Mouse (Mus musculus) limb, embryonic 13.5 days (tissue): ENCODE data around the gene Ubtd1. TPM values are rescaled to one million over a fixed set of nuclear protein-coding genes. Genes with fewer than 3 reads are reported as not detected.

Experiments used
- ATAC-seq: fragments of 200-750 bp; cut with Nextera tagmentation; 2 replicates; pipeline ENCODE4 v1.8.0; 2017; ENCODE audit warnings: low read depth, moderate number of reproducible peaks, moderate TSS enrichment; ENCODE audit not compliant: low FRiP score
- H3K27ac ChIP-seq: fragments of 300-500 bp; sonication (generic); 2 replicates; pipeline ENCODE4 v1.5.1; 2015; ENCODE audit warnings: inconsistent platforms, mild to moderate bottlenecking, moderate library complexity
- H3K27me3 ChIP-seq: fragments of 300-500 bp; sonication (generic); 2 replicates; pipeline ENCODE4 v1.6.1; 2015; ENCODE audit warnings: mild to moderate bottlenecking, inconsistent platforms
- H3K36me3 ChIP-seq: fragments of 300-500 bp; sonication (generic); 2 replicates; pipeline ENCODE4 v1.6.1; 2015; ENCODE audit warnings: inconsistent platforms, mild to moderate bottlenecking, moderate library complexity
- H3K4me1 ChIP-seq: fragments of 300-500 bp; sonication (generic); 2 replicates; pipeline ENCODE4 v1.6.1; 2015; ENCODE audit warnings: inconsistent platforms
- H3K4me2 ChIP-seq: fragments of 300-500 bp; sonication (generic); replicated peaks from 2 replicates; pipeline ENCODE4 v1.6.1; 2015; ENCODE audit warnings: inconsistent platforms, mild to moderate bottlenecking, moderate library complexity
- H3K4me3 ChIP-seq: fragments of 300-500 bp; sonication (generic); 2 replicates; pipeline ENCODE4 v1.5.1; 2015; ENCODE audit warnings: moderate library complexity, mild to moderate bottlenecking, inconsistent platforms
- H3K9ac ChIP-seq: fragments of 300-500 bp; sonication (generic); 2 replicates; pipeline ENCODE4 v1.6.1; 2015; ENCODE audit warnings: mild to moderate bottlenecking, inconsistent platforms
- H3K9me3 ChIP-seq: fragments of 300-500 bp; sonication (generic); 2 replicates; pipeline ENCODE4 v1.6.1; 2016; ENCODE audit warnings: inconsistent platforms
- WGBS: fragments of 180-500 bp; shearing (Covaris S2); methylation state at CpG from one replicate; pipeline ENCODE4 v1.1.7; 2015; 5-methylcytosine and 5-hydroxymethylcytosine counted together
- polyA plus RNA-seq: library from polyadenylated mRNA; unstranded; fragments of >200 nt; fragmentation: Nextera tagmentation; extraction: Ambion mirVana; gene quantifications from 2 replicates; pipeline ENCODE4 v1.2.1, GENCODE M21; 2015

The Ubtd1 gene
- polyA plus RNA-seq, 1 experiment from 2014 or later, result 23.8 TPM

DNA sequence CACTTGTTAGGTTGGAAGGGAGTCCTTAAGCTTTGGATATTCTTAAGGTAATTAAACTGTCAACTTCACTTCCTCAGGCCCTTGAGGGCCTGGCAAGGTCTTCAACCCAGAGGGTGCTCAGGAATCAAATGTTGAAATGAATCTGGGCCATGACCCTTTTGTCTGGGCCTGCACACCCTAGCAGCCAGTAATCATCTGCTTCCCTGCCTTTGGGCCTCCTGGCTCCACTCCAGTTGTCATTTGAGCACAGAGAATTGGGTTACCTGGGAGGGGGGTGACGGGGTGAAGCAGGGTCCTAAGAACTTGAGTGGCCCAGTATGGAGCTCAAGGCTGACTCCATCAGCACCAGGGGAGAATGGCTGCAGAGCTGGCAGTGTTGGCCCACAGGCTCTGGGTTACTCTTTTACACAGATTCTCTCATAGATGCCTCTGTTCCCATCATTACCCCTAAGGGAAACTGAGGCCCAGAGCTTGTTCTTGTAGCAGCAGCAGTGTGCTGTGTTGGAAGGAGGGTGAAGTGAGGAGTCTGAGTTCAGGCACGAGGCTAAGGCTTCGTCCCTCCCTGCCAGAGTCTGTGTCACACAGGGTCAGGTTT, 32.8 kb downstream of the Ubtd1 start:
- Histone ChIP-seq H3K4me3 (no peak overlapping the region), H3K36me3 (peaks cover 7% of the 10 kb centered on the region; the same call in 1 of the 2 replicates), H3K27ac (no peak overlapping the region), H3K9me3 (no peaks in the 10 kb centered on the region), H3K4me2 (no peak overlapping the region), H3K4me1 (peaks cover 52% of the 10 kb centered on the region), H3K9ac (no peak overlapping the region), H3K27me3 (no peaks in the 10 kb centered on the region)
- 80% methylated on average over 3 of the region's 3 CpGs for WGBS
- ATAC-seq, result no peak

DNA sequence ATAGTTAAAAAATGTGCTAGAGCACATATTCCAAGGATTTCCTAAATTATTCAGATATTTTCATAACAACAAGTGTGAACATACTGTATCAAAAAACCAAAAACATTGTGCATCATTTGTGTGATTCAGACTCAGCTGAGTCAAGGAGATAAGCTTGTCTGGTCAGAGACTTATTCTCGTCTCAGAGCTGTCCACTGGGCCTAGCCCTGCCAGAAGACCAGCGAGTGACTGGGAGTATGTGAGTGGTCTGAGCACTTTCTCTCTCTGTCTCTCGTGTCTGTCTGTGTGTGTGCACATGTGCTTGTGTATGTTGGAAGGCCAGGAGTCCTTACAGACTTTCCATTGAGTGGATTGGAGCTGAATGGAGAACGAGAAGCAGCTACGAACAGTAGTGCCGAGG, 33.4 kb downstream of the Ubtd1 start:
- WGBS, result 84% methylated on average over 6 of the region's 6 CpGs
- ATAC-seq, result no peak
- H3K4me2 ChIP-seq, result no peak overlapping the region
- H3K9ac ChIP-seq, result no peak overlapping the region
- no peak overlapping the region for H3K4me3 ChIP-seq
- no peaks in the 10 kb centered on the region for H3K9me3 ChIP-seq
- H3K27me3 ChIP-seq, result no peaks in the 10 kb centered on the region
- H3K36me3 ChIP-seq, result peaks cover 7% of the 10 kb centered on the region; the same call in 1 of the 2 replicates
- peaks cover 46% of the 10 kb centered on the region for H3K4me1 ChIP-seq
- no peak overlapping the region for H3K27ac ChIP-seq

GRCm38 (mm10) chr19:42016251-42016650, 34.7 kb downstream of the Ubtd1 start:
- WGBS, result 65% methylated on average over 4 of the region's 4 CpGs

GRCm38 (mm10) chr19:42016840-42017239, 35.3 kb downstream of the Ubtd1 start:
- Histone ChIP-seq H3K27me3 (no peaks in the 10 kb centered on the region), H3K36me3 (peaks cover 3% of the 10 kb centered on the region; the same call in 1 of the 2 replicates), H3K27ac (peak overlapping the region; percentile 88), H3K9me3 (no peaks in the 10 kb centered on the region), H3K4me2 (no peak overlapping the region), H3K4me3 (no peak overlapping the region), H3K4me1 (peaks cover 51% of the 10 kb centered on the region), H3K9ac (peak overlapping the region; percentile 39)
- WGBS, result 49% methylated on average over 5 of the region's 5 CpGs
- 0 out of 2 replicates have a peak, but pooled peaks have one; percentile 18 for ATAC-seq

More at GRCm38 (mm10) chr19:42016251-42016650, 34.7 kb downstream of the Ubtd1 start:
- Histone ChIP-seq H3K4me3 (no peak overlapping the region), H3K4me2 (no peak overlapping the region), H3K9me3 (no peaks in the 10 kb centered on the region), H3K4me1 (peaks cover 47% of the 10 kb centered on the region), H3K27ac (peak overlapping the region; percentile 75), H3K36me3 (peaks cover 7% of the 10 kb centered on the region; the same call in 1 of the 2 replicates), H3K9ac (peak overlapping the region; percentile 39; the same call in 1 of the 2 replicates), H3K27me3 (no peaks in the 10 kb centered on the region)
- no peak for ATAC-seq

DNA sequence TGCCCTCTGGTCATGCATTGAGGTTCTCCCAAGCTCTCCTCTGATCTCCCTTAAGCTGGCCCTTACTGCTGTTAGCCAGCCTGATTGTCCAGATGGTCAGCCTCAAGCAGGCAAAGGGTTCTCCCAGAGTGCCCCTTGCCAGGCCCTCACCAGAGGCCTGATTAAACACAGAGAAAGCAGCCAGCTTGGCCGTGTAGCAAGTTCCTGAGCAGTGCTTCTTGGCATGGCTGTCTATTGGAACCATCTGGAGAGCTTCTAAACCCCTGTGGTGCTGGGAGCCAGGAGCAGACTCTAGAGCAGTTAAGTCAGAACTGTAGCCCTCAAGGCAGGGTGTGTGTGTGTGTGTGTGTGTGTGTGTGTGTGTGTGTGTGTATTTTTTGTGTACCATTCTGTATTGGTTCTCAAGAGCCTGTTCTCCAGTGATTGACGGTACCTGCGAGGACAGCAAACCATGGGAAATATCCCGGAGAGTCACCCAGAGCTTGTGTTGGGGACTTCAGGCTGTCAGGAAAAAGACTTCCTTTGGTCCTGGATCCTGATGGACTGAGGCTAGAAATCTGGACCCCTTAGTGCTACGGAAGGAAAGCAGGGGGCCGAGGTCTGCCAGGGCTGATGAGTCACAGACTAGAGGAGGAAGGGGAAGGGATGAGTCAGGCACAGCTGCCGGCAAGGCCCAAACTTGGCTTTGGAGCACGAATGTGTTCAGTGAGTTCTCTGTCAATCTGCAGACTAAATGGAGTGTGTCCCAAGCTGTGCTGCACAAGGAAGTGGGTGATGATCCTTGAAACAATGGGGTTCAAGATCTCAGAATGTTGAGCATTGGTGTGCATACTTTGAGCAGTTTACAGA, 36.1 kb downstream of the Ubtd1 start:
- peak overlapping the region; percentile 88 for H3K27ac ChIP-seq
- peak overlapping the region; percentile 39 for H3K9ac ChIP-seq
- peaks cover 58% of the 10 kb centered on the region for H3K4me1 ChIP-seq
- WGBS, result 69% methylated on average over 8 of the region's 8 CpGs
- H3K4me2 ChIP-seq, result no peak overlapping the region
- no peaks in the 10 kb centered on the region for H3K27me3 ChIP-seq
- 0 out of 2 replicates have a peak, but pooled peaks have one; percentile 37 for ATAC-seq
- no peak overlapping the region for H3K4me3 ChIP-seq
- no peaks in the 10 kb centered on the region for H3K9me3 ChIP-seq
- H3K36me3 ChIP-seq, result no peaks in the 10 kb centered on the region

DNA sequence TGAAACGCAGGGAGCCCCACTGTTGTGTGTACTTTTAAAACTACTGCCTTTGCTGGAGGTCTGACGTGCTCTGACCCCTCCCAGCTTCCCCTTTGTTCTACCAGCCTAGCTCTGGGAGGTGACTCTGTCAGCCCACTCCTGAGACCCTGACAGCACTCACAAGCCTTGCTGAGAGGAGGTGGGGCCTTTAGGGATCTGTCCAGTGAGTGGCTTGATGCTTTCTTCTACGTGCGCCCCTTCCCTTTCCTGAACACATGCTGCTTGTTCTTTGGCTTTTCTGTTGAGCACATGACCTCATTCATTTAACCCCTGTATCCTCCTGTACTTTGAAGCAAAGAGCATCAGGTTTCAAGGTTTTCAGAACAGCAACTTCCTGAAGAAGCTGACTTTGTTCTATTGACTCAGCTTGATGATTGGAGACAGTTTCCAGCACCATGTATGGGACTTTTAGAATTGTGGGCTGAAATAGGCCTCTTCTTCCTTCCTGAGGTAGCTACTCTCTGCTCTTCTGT, 37.5 kb downstream of the Ubtd1 start:
- Histone ChIP-seq H3K27ac (peak overlapping the region; percentile 61; the same call in 1 of the 2 replicates), H3K27me3 (no peaks in the 10 kb centered on the region), H3K9ac (no peak overlapping the region), H3K9me3 (no peaks in the 10 kb centered on the region), H3K36me3 (no peaks in the 10 kb centered on the region), H3K4me3 (no peak overlapping the region), H3K4me1 (peaks cover 57% of the 10 kb centered on the region), H3K4me2 (no peak overlapping the region)
- 40% methylated on average over 4 of the region's 4 CpGs for WGBS
- ATAC-seq, result no peak

DNA sequence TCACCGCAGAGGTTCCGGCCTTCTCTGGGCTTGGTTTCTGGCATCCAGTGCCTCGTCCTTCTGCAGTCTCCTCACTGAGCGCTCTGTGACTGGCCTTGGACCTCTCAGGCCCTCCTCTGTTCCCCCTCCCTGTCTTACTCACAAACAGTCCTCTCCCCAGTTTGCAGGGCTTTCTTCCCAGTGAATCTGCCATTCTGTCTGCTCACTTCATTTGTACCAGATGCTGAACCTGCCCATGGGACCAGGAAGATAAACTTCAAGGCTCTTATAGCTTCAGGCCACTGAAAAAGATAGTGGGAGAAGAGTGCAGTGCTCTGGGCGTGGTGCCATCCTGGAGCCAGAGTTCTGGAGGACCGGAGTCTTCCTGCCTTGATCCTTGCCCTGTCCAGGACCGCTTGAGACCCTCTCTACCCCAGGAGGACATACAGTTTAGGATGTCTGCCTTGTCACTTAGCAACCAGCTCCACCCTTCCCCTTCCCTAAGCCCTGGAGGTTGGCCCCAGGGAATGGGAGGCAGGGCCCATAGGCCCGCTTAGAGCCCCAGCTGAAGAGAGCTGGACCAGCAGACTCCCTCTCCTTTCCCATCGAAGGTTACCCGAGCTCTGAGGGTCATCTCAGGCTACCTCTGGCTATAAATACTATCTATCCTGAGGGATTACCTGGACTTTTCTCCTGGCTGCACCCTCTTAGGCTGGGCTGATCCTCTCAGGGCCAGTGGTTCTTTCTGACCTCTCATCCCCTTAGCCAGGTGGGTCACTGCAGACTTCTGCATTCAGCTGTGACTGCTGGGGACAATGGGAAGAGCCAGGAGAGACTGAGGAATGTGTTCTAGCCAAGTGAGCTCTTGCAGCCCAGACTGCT, 40.3 kb downstream of the Ubtd1 start:
- 70% methylated on average over 10 of the region's 10 CpGs for WGBS
- no peaks in the 10 kb centered on the region for H3K36me3 ChIP-seq
- no peaks in the 10 kb centered on the region for H3K9me3 ChIP-seq
- peaks cover 35% of the 10 kb centered on the region for H3K4me1 ChIP-seq
- no peaks in the 10 kb centered on the region for H3K27me3 ChIP-seq
- H3K27ac ChIP-seq, result 0 out of 2 replicates have a peak overlapping the region, but pooled peaks have one; percentile 0
- H3K4me2 ChIP-seq, result no peak overlapping the region
- H3K4me3 ChIP-seq, result no peak overlapping the region
- no peak for ATAC-seq
- H3K9ac ChIP-seq, result no peak overlapping the region

GRCm38 (mm10) chr19:42022542-42022848, 40.9 kb downstream of the Ubtd1 start:
- no peaks in the 10 kb centered on the region for H3K36me3 ChIP-seq
- no peak for ATAC-seq
- peaks cover 30% of the 10 kb centered on the region for H3K4me1 ChIP-seq
- H3K9ac ChIP-seq, result no peak overlapping the region
- H3K4me3 ChIP-seq, result no peak overlapping the region
- H3K4me2 ChIP-seq, result no peak overlapping the region
- no peaks in the 10 kb centered on the region for H3K9me3 ChIP-seq
- no peak overlapping the region for H3K27ac ChIP-seq
- no peaks in the 10 kb centered on the region for H3K27me3 ChIP-seq
- WGBS, result 77% methylated on average over 2 of the region's 2 CpGs

- H3K4me2 ChIP-seq, result no peak overlapping the region
- no peaks in the 10 kb centered on the region for H3K27me3 ChIP-seq
- no peak overlapping the region for H3K9ac ChIP-seq
- peak; percentile 52; the same call in 1 of the 2 replicates for ATAC-seq
- H3K4me1 ChIP-seq, result peaks cover 11% of the 10 kb centered on the region; the same call in 1 of the 2 replicates
- no peaks in the 10 kb centered on the region for H3K9me3 ChIP-seq
- H3K27ac ChIP-seq, result no peak overlapping the region
- no peak overlapping the region for H3K4me3 ChIP-seq
- 5% methylated on average over 5 of the region's 5 CpGs for WGBS
- H3K36me3 ChIP-seq, result no peaks in the 10 kb centered on the region
These were observed 44.6 kb downstream of the Ubtd1 start for GRCm38 (mm10) chr19:42026158-42026557.

DNA sequence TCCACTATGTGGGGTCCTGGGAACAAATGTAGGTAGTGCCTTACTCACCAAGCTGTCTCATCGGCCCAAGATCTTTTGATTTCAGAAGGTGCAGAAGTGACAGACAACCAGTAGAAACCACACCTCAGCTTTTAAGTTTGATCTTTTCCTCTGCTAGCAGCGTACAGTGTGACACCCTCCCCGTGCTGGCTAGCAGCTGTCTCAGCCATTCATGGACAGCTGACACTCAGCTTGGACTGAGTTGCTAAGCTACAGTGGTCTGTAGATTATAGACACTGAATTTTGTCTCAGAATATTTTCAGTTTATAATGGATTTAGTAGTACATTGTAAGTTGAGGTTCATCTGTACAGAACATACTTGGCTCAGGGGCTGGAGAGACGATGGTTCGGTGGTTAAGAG, 49.5 kb downstream of the Ubtd1 start:
- peaks cover 21% of the 10 kb centered on the region for H3K4me1 ChIP-seq
- H3K4me2 ChIP-seq, result no peak overlapping the region
- no peaks in the 10 kb centered on the region for H3K27me3 ChIP-seq
- H3K27ac ChIP-seq, result no peak overlapping the region
- no peak overlapping the region for H3K9ac ChIP-seq
- peaks cover 21% of the 10 kb centered on the region for H3K36me3 ChIP-seq
- H3K9me3 ChIP-seq, result no peaks in the 10 kb centered on the region
- no peak for ATAC-seq
- H3K4me3 ChIP-seq, result no peak overlapping the region
- 75% methylated on average over 5 of the region's 5 CpGs for WGBS

DNA sequence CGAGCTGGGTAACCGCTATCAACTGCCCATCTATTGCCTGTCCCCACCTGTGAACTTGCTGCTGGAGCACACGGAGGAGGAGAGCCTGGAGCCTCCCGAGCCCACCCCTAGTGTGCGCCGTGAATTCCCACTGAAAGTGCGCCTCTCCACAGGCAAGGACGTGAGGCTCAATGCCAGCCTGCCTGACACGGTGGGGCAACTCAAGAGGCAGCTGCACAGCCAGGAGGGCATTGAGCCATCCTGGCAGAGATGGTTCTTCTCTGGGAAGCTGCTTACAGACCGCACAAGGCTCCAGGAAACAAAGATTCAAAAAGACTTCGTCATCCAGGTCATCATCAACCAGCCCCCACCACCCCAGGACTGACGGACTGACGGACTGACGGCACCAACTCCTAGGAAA, 52.0 kb downstream of the Ubtd1 start:
- Histone ChIP-seq H3K4me2 (no peak overlapping the region), H3K27ac (no peak overlapping the region; the same call in 1 of the 2 replicates), H3K36me3 (peaks cover 25% of the 10 kb centered on the region), H3K4me1 (peaks cover 21% of the 10 kb centered on the region), H3K27me3 (no peaks in the 10 kb centered on the region; the same call in 1 of the 2 replicates), H3K4me3 (no peak overlapping the region), H3K9me3 (no peaks in the 10 kb centered on the region), H3K9ac (0 out of 2 replicates have a peak overlapping the region, but pooled peaks have one; percentile 20)
- no peak for ATAC-seq
- WGBS, result 78% methylated on average over 14 of the region's 14 CpGs
